Mouse (Mus musculus) CD8-positive naive resting alpha-beta T cell, adult 57 days (primary cell): ENCODE data around the gene Plekhg1. TPM values are rescaled to one million over a fixed set of nuclear protein-coding genes. Genes with fewer than 3 reads are reported as not detected.

Experiments used
- total RNA-seq: library from RNA; stranded (reverse); gene quantifications from one replicate; pipeline ENCODE4 v1.2.4, GENCODE M21; 2023

Plekhg1 gene
- 0.18 TPM for total RNA-seq

GRCm38 (mm10) chr10:3740148-3740503, at the start of gene Plekhg1:
Gene Plekhg1 (plus strand): TSS chr10:3740364.

GRCm38 (mm10) chr10:3972981-3973588, 232.9 kb downstream of the Plekhg1 start, which contains the start of gene Mthfd1l:
Gene Mthfd1l (plus strand): TSS chr10:3973118.

Other genes with a start within 250 kb of the Plekhg1 start
- not detected for gene Iyd, start 200.1 kb upstream of the Plekhg1 start, total RNA-seq
- 49.8 TPM for gene Mthfd1l, start 232.8 kb downstream of the Plekhg1 start, total RNA-seq